Mouse (Mus musculus) testis, adult 2 months (tissue): ENCODE measurements at regions not wholly inside any gene's neighbourhood (a gene's known extent, or its start where the extent isn't known, plus 50 kb on each side); places are given as distances from the start of the nearest gene placed in this dataset.

ENCODE experiments used
- CTCF ChIP-seq: fragments of 200-500 bp; IDR thresholded peaks from 2 replicates; pipeline ENCODE4 v1.5.1; 2012; ENCODE audit warnings: low read depth, mild to moderate bottlenecking, inconsistent platforms, low read length, moderate library complexity; ENCODE audit not compliant: control insufficient read depth, insufficient read depth, insufficient replicate concordance
- POLR2A ChIP-seq: fragments of 200-500 bp; IDR thresholded peaks from 2 replicates; pipeline ENCODE4 v1.6.1; 2012; ENCODE audit warnings: low read depth, mild to moderate bottlenecking, inconsistent platforms, low read length, moderate library complexity; ENCODE audit not compliant: control insufficient read depth

DNA sequence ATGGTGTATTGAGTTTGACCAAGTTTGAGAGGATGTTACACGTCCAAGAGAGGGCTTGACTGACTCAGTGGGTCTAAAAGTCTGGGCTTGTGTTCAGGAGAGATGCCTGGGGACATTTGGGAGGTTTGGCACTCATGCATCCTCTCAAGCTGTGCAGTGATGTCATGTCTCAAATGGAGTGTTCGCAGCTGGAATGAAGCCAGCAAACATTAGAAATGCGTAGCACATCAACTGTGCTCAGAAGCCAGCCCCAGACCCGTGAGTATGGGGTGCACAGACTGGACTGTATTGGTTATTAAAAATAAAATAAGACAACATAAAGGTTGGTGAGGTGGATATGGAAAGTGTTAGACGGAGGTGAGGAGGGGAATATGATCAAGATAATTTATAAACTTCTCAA is 121.2 kb upstream of the Rgs17 start:
- TF ChIP-seq CTCF (no peak), POLR2A (no peak)
